Mouse (Mus musculus) stomach, postnatal 0 days (tissue): Measurements from ENCODE around the gene Mtfmt. TPM values are rescaled to one million over a fixed set of nuclear protein-coding genes. Genes with fewer than 3 reads are reported as not detected.

ENCODE experiments used
- ATAC-seq: fragments of 200-750 bp; cut with Nextera tagmentation; 2 replicates; pipeline ENCODE4 v1.8.0; 2017; ENCODE audit not compliant: low FRiP score, low TSS enrichment
- DNase-seq: peaks from one replicate; pipeline ENCODE4 v3.0.0-alpha.2; 2016; ENCODE audit warnings: low spot score
- H3K27ac ChIP-seq: fragments of 300-500 bp; sonication (generic); replicated peaks from 2 replicates; pipeline ENCODE4 v1.5.1; 2014; ENCODE audit warnings: mild to moderate bottlenecking, control low read depth
- H3K27me3 ChIP-seq: fragments of 300-500 bp; sonication (generic); 2 replicates; pipeline ENCODE4 v1.6.1; 2014; ENCODE audit warnings: low read length; ENCODE audit not compliant: control insufficient read depth, insufficient read depth
- H3K36me3 ChIP-seq: fragments of 300-500 bp; sonication (generic); 2 replicates; pipeline ENCODE4 v1.6.1; 2014; ENCODE audit warnings: low read length, mixed read lengths; ENCODE audit not compliant: control insufficient read depth, insufficient read depth
- H3K4me1 ChIP-seq: fragments of 300-500 bp; sonication (generic); replicated peaks from 2 replicates; pipeline ENCODE4 v1.6.1; 2014; ENCODE audit warnings: antibody characterized with exemption; ENCODE audit not compliant: control insufficient read depth, insufficient read depth
- H3K4me2 ChIP-seq: fragments of 300-500 bp; sonication (generic); replicated peaks from 2 replicates; pipeline ENCODE4 v1.6.1; 2014; ENCODE audit warnings: low read depth, mild to moderate bottlenecking, control low read depth, moderate library complexity
- H3K4me3 ChIP-seq: fragments of 300-500 bp; sonication (generic); 2 replicates; pipeline ENCODE4 v1.5.1; 2014; ENCODE audit warnings: low read depth, low read length, control low read depth
- H3K9ac ChIP-seq: fragments of 300-500 bp; sonication (generic); 2 replicates; pipeline ENCODE4 v1.6.1; 2014; ENCODE audit warnings: mild to moderate bottlenecking, low read length, control low read depth, mixed read lengths
- H3K9me3 ChIP-seq: fragments of 300-500 bp; sonication (generic); 2 replicates; pipeline ENCODE4 v1.6.1; 2016; ENCODE audit warnings: low read length; ENCODE audit not compliant: control insufficient read depth
- CTCF ChIP-seq: IDR thresholded peaks from 2 replicates; pipeline ENCODE4 v1.5.1; 2016; ENCODE audit warnings: antibody characterized with exemption, low read depth, mild to moderate bottlenecking, moderate library complexity
- EP300 ChIP-seq: optimal IDR thresholded peaks from 2 replicates; pipeline ENCODE3; 2016; ENCODE audit warnings: antibody characterized with exemption
- WGBS: fragments of 180-500 bp; shearing (Covaris S2); extraction: QIAGEN DNeasy Blood & Tissue Kit; methylation state at CpG from one replicate; pipeline ENCODE4 v1.1.7; 2014; 5-methylcytosine and 5-hydroxymethylcytosine counted together
- polyA plus RNA-seq: library from polyadenylated mRNA; unstranded; fragments of >200 nt; fragmentation: Nextera tagmentation; extraction: Ambion mirVana; gene quantifications from 2 replicates; pipeline ENCODE4 v1.2.1, GENCODE M21; 2015

Gene Mtfmt
- polyA plus RNA-seq, 1 experiment from 2014 or later, result 12.4 TPM

GRCm38 (mm10) chr9:65492851-65493250 lies 57.3 kb downstream of the Mtfmt start:
- no peaks in the 10 kb centered on the region for H3K4me1 ChIP-seq
- H3K27ac ChIP-seq, result peak overlapping the region; percentile 69; the same call in 1 of the 2 replicates
- ATAC-seq, result 0 out of 2 replicates have a peak, but pooled peaks have one; percentile 29

DNA sequence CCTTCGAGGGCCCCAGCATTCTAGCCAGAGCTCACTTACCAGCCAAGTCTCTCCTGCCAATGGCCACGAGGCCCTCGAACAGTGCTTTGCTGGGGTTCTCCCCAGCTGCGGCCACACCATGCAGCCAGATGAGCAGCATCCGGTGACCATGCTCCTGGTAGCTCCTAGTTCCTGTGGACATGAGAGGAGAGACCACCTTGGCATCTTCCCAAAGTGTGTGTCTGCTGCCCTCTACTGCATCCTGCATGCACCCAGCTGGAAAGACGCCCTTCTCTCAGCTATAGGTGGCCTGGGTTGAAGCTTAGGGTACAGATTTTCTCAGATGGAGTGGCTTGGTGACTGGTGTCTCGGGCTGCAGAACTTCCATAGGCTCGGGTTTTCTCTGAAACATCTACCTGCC lies 66.6 kb downstream of the Mtfmt start:
- Histone ChIP-seq H3K4me2 (no peak overlapping the region), H3K27me3 (no peaks in the 10 kb centered on the region), H3K9ac (no peak overlapping the region), H3K4me1 (no peaks in the 10 kb centered on the region), H3K36me3 (no peaks in the 10 kb centered on the region), H3K4me3 (no peak overlapping the region), H3K27ac (no peak overlapping the region), H3K9me3 (no peaks in the 10 kb centered on the region)
- DNase-seq, result no peak
- 40% methylated on average over 8 of the region's 8 CpGs for WGBS
- no peak for ATAC-seq
- TF ChIP-seq CTCF (peak; percentile 73), EP300 (no peak)

More at GRCm38 (mm10) chr9:65492851-65493250, 57.3 kb downstream of the Mtfmt start:
- no peak overlapping the region for H3K9ac ChIP-seq
- WGBS, result 73% methylated on average over 4 of the region's 4 CpGs
- H3K36me3 ChIP-seq, result no peaks in the 10 kb centered on the region
- TF ChIP-seq EP300 (no peak), CTCF (no peak)
- no peak for DNase-seq
- H3K9me3 ChIP-seq, result no peaks in the 10 kb centered on the region
- H3K4me2 ChIP-seq, result no peak overlapping the region
- no peak overlapping the region for H3K4me3 ChIP-seq
- no peaks in the 10 kb centered on the region for H3K27me3 ChIP-seq

Other genes with a start within 250 kb of the Mtfmt start
- gene Parp16, start 240.4 kb upstream of the Mtfmt start, polyA plus RNA-seq, result 5.0 TPM in 2 replicates
- gene Cilp, start 170.6 kb upstream of the Mtfmt start, polyA plus RNA-seq, result 0.61 and 0.79 TPM in 2 replicates
- gene Clpx, start 141.5 kb upstream of the Mtfmt start, polyA plus RNA-seq, result 47.9 and 49.7 TPM in 2 replicates
- 5.4 and 5.8 TPM in 2 replicates for gene Pdcd7, start 89.7 kb upstream of the Mtfmt start, polyA plus RNA-seq
- not detected in 2 replicates for gene Ubap1l, start 74.7 kb upstream of the Mtfmt start, polyA plus RNA-seq
- gene Kbtbd13, start 44.1 kb upstream of the Mtfmt start, polyA plus RNA-seq, result 0.38 and 0.49 TPM in 2 replicates
- gene Rasl12, start 37.3 kb upstream of the Mtfmt start, polyA plus RNA-seq, result 3.7 and 3.9 TPM in 2 replicates
- not detected in 2 replicates for gene Slc51b, start 12.8 kb upstream of the Mtfmt start, polyA plus RNA-seq
- gene Spg21, start 25.2 kb downstream of the Mtfmt start, polyA plus RNA-seq, result 62.3 and 67.7 TPM in 2 replicates
- gene Ankdd1a, start 84.4 kb downstream of the Mtfmt start, polyA plus RNA-seq, result 0.18 and 0.35 TPM in 2 replicates
- gene Plekho2, start 144.3 kb downstream of the Mtfmt start, polyA plus RNA-seq, result 9.6 and 10.6 TPM in 2 replicates
- 2.1 and 2.4 TPM in 2 replicates for gene Pif1, start 151.4 kb downstream of the Mtfmt start, polyA plus RNA-seq
- gene Rbpms2, start 193.9 kb downstream of the Mtfmt start, polyA plus RNA-seq, result 18.1 and 19.9 TPM in 2 replicates
- 138 and 144 TPM in 2 replicates for gene Oaz2, start 232.2 kb downstream of the Mtfmt start, polyA plus RNA-seq